Mouse (Mus musculus): ENCODE results near the gene Psmd9.

Psmd9 gene

DNA sequence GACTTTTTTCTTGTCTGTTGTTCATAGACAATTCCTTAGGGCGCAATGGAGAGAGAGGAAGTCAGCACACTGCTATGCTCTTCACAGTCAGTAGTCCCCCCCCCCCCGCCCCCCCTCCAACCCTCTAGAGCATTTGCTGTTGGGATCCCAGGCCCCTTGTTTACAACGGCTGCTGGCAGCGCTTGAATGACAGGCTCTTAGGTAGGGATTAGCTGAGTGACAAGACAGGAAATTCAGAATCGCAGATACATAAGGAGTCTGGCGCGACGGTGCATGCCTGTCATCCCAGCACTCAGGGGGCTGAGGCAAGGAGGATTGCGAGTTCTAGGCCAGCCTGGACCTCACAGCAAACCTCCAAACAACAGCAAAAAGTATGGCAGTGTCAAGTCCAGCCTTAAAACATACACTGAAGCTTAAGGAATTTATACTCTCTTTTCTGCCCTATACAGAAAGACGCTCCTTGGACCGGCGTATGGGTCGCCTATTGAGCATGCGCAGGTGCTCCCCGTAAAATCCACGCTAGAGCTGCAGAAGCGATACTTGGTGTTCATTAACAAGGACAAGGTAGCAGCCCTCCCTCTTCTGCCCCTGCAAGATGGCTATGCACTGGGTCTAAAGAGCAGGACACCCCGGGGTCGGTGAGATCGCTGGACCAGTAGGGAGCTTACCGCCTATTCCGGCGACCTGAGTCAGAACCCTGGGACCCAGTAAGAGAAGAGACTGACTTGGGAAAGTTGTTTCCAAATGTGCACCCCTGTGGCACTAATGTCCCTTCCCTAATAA is 128.0 kb downstream of the Psmd9 start:
- DNase-seq (ENCODE audit: low spot score in 2 of 2), result no peak

- DNase-seq (ENCODE audit: low spot score in 2 of 2), result no peak
These were observed 128.6 kb downstream of the Psmd9 start for GRCm38 (mm10) chr5:123297830-123298229.

- peak in 1 of 2 experiments; percentile 55 for DNase-seq (ENCODE audit: low spot score in 2 of 2)
These were observed 129.3 kb downstream of the Psmd9 start for GRCm38 (mm10) chr5:123298526-123298925.
